Mouse (Mus musculus) cerebellum, postnatal 14 days (tissue): ENCODE measurements around the gene Lrrc56.

ENCODE experiments used
- DNase-seq, 2 experiments: peaks; one replicate each; pipeline ENCODE4 v3.0.0; 2021; ENCODE audit warnings: mixed read lengths in 2 of 2

Lrrc56 gene

DNA sequence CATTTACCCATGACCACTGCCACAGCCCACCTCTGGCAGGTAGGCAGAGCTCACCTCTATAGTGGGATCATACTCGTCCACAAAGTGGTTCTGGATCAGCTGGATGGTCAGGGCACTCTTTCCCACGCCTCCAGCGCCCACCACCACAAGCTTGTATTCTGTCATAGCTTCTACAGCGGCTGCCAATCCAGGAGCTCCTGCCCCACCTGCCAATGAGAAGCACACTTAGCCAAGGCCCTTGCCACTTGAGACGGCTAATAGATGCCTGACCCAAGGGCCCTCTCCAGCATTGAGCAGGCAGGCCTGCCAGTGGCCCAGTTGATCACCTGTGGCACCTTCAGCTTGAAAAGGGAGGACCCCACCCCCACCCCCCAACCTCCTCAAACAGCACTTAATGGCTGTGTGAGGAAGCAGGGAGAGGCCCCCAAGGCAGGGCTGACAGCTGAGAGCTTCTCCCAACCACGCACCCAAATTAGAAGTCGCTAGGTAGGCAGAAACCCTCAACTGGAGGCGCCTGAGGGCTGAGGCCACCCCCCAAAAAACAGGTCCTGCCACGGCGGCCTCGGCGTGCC lies 1.1 kb upstream of the Lrrc56 start:
- DNase-seq, result peak; percentile 22 to 32

DNA sequence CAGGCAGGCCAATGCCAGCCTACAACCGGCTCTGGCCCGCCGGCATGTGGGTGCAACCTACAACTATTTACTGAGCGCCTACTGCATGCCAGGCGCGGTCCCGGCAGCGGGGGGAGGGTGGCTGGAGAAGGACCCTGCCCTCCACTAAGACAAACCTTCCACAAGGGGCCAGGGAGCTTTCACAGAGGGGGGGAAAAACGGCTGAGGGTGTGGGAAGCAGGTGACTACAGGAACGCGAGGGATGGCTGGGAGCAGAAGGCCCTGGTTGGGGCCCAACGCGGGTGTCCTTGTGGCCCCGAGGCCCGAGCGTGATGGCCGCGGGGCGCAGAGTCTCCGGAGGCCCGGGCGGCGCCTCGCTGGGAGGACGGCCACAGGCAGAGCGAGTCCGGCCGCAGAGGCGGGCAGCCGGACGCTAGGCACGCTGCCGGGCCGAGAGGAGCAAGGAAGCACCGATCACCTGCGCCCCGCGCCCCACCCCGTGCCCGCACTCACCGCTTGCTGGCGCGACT lies 555 bp upstream of the Lrrc56 start:
- peak in 1 of 2 experiments; percentile 64 for DNase-seq

DNA sequence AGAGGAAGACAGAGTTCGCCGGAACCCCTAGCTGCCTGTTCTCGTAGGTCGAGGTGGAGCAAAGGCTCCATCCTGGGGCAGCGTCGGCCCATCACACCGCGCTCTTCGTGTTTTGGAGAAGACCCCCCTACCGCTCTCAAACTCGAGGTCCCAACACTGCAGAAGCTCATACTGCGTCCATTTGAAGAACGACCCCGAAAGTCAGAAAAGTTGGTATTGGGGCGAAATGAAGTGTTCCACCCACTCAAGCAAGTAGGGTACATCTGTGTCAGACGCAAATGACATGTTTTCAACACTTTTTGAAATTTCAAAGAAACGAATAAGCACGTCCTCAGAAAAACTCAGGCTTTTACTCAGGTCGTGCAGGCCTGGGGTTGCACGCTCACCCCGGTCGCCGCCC lies 452 bp downstream of the Lrrc56 start:
- no peak for DNase-seq

DNA sequence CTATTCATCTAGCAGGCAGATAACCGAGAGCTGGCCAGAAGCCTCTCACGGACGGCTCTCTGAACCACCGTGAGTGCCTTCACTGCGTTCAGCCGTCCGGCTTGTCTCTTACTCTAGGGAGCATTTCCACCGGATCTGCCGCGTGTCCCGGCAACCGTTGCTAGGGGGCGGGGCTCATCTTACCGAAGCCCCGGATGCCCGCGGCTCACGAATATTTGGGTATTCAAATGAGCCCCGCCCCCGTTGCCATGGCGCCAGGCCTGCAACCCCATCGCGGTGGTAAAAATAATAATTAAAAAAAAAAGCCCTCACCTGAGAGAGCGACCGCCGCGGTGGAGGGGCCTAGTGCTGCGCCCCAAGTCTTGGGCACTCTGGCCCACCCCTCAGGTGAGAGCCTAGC lies 873 bp downstream of the Lrrc56 start:
- peak; percentile 85 to 93 for DNase-seq

DNA sequence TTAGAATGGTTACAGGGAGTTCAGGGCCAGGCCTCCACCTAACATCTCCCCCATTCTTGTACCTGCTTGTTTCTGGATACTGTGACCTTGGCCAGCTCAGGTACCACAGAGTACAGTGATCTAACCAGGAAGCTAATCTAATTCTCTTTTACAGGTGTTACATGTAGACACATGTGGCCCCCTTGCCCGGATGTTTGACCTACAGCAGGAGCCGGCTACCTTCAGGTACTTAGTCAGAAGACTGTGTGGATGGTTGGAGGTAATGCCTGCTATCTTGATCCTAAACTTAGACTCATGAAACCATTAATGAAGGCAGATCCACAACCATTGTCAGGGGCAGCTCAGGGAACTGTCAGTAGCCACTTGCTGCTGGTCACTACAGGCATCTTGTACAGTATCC lies 1.8 kb downstream of the Lrrc56 start:
- no peak for DNase-seq

DNA sequence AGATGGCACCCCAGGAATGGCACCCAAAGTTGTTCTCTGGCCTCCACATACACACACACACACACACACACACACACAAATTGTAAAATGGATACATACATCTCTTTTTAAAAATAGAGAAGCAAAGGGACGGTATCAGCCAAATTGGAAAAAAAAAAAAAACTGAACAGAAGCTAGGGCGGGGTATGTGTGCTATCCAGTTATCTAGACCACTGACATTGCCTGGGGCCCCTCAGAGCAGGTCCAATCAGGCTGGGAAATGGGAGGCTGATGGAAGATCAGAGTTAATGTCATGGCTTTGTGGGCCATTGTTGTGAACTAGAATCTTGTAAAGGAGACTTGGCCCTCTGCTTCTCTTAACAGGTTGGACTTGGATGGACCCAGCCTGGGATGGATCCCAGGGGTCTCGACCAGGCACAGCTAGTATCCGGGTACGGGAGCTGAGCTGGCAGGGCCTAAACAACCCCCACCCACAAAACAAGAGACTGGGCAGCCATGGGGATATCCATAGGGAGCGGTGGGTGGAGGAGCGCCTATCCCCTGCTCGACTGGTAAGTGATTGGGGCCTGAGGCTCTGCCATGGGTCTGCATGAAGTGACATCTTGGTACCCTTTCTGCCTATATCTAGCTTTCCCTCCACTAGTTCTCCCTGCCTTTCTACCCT lies 2.8 kb downstream of the Lrrc56 start:
- no peak for DNase-seq

DNA sequence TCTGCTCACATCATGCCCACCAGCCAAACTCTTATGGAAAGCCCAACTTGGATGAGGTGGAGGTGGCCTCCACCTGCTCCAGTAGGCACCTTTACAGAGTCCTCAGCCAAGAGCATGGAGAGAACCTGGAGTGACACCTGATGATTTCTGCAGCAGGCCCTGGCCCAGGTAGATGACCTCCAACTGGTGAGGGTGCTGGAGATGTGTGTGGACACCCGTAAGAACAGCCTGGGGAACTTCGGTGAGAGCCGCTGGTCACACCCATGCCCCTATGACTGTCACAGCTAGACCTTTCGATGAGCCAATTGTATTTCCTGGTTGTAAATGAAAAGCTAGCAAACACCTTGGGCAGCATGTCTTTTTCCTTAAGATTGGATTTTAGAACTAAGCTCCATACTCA lies 4.2 kb downstream of the Lrrc56 start:
- DNase-seq, result no peak

DNA sequence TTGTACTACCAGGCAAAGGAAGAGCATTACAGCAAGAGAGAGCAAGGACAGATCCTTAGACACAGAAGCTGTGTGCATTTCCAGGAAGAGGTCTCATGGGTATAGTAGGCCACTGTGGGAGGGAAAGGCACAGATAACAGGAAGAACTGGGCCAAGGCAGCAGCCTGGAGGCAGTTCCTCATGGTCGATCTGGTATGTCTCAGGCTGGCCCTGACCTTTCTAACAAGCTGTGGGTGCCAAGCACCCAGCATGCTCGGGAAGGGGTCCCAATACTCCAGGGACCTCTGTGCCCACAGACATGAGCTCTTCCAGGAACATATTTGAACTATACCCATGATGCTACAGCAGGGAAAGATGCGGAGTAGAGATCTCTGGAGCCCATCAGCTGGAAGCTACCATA lies 10.6 kb downstream of the Lrrc56 start:
- DNase-seq, result no peak

DNA sequence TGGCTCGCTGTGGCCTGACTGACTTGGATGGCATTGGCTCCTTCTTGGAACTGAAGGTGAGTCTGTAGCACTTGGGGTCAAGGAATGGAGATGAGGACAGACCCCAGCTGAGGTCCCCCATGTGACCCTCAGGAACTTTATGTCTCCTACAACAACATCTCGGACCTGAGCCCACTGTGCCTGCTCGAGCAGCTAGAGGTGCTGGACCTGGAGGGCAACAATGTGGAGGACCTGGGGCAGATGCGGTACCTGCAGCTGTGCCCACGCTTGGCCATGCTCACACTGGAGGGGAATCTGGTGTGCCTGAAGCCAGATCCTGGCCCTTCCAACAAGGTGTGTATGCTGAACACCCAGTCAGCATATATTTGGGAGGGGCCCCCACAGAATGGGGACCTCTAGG lies 11.5 kb downstream of the Lrrc56 start:
- DNase-seq, result no peak

DNA sequence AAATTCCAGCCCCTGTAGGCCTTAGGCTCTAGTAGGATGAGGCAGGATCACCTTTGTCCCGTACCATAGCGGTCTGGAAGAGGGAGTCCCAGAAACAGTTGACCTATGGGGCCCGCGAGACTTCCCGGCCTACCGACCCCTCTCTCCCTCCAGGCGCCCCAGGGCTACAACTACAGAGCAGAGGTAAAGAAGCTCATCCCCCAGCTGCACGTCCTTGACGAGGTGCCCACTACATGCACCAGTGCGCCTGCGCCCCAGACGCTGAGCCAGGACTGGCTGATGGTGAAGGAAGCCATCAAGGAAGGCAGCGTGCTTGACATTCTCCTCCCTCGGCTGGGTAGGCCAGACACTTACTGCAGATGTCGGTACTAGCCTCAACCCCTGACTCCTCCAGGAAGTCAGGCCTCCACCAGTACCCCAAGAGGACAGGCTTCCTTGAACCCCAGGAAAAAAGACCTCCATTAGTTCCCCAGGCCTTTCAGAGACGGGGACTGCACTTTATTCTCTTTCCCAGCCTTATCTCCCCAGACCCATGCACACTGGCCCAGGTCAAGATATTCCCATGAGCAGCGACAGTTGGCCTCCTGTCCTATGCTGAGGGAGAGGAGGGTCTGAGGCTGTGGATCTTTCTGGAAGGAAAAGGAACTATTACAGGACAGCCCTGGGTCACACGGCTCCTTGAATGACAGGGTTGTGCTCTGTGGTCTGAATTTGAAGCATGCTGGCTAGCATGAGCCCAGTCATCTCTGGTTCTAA lies 12.4 kb downstream of the Lrrc56 start:
- DNase-seq, result no peak

DNA sequence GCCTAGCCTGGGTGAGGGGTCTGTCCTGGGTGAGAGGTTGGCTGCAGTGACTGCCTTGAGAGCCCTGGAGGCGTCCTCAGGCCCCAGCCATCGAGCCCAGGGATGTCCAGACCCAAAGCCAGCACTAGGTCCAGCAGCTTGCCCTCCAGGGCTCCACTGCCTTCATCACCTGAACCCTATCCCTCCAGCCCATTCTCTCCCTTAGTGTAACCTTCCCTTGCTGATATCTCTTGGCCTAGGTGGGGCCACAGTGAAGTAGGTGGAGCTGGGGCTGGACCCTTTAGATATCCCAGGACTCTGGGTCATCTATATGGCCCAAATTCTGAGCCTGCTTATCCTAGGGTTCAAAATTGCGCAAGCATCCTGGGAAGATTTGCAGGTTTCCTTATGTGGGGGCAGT lies 15.6 kb downstream of the Lrrc56 start:
- no peak for DNase-seq

DNA sequence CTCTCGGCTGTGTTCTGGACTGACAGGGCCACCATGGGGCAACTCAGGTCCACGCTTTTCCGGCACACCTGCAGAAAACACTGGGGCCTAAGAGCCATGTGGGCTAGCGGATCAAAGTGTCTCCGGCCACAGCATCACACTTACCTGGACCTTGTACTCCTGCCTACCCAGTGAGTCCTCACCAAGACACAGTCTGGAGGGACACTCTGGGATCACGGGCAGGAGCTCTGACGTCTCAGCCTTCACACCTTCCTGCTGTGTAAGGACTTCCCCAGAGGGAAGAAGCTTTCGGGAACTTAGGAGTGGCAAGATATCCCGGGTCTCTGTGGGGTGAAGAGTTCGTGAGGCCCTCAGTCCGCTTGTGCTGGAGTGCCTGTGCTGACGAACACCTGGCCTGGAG lies 16.2 kb downstream of the Lrrc56 start:
- no peak for DNase-seq

DNA sequence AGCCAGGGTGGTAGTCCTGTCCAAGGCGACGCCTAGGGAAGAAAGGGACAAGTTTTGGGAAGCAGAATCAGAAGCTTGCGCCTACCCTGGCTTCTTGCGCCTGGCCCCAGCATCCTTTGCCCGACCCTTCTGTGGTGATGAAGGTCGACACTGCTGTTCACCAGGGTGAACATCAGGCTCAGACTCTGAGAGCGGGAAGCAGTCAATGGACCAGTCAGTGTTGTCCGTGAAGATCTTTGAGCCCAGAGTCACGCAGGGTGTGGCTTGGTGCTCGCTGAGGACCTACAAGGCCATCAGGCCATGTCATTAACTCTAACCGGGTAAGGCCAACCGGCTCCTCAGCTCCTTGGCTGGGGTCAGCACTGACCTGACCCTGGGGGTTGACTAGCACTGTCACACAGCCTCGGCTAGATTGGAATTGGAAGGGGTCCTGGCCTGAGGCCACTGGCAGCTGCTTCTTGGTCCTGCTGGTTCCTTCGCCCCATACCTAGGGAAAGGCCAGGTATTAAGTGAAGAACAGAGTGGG lies 16.7 kb downstream of the Lrrc56 start:
- DNase-seq, result no peak

DNA sequence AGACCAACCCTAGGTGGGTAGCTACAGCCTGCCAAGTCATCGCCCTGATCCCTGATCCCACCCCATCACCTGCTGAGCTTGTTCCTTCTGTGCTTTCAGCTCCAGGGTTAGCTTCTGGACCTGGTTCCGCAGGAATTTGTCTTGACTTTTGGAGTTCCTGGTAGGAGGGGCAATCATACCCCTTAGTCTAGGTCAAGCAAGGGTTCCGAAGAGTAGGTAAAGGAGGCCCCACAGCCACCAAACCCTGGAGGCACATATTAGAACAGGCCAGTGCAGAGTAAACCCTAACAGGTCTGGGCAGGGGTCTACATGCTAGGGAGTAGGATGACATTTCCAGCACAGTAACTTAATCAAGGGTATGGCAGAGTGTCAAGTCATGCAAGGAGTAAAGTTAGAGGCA lies 19.2 kb downstream of the Lrrc56 start:
- no peak for DNase-seq

DNA sequence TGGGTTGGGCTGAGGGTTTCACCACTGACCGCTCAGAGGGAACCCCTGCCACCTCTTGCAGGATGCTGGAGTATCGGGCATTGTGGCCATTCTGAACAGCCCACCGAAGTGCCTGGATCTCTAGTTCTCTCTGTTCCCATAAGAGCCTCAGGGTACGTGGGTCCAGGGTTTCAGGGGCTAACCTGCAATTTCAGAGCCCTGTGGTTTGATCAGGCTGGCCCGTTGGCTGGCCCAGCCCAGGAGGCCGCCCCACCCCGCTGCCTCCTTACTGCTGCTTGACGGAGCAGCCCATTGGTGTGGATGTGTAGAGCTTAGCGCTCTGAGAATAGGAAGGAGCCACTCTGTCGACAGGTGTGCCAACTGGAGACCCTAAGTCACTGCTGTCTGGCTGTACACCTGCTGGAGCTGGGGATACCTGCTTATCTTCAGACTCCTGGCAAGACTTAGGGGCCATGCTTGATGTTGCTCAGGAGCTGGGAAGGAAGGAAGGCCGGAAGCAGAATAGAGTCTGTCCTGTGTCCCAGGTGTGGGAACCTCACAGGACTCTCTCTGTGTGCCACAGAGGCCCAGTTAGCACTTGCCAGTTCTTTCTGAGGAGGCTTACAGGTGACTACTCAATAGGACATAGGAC lies 19.8 kb downstream of the Lrrc56 start, which contains the start of gene Lmntd2:
Lmntd2 (minus strand) TSS at position 476 of the 631 bp plus-strand sequence.
- no peak for DNase-seq

DNA sequence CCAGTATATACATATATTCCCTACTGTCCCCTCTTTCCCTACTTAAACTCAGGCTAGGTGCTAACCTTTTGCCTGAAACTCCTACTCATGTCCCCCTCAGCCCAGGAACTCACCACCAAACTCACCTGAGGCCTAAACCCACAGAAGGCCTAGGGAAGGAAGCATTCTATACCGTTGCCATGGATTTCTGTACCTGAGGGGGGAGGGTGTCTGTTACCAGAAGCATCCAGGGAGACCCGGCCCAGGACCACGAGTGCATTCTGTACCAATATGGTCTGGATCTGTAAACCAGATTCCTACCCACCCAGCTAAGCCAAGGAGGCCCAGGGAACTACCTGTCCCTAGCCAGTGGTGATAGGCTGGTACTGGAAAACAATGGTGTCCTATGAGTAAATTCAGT lies 20.4 kb downstream of the Lrrc56 start:
- DNase-seq, result no peak

DNA sequence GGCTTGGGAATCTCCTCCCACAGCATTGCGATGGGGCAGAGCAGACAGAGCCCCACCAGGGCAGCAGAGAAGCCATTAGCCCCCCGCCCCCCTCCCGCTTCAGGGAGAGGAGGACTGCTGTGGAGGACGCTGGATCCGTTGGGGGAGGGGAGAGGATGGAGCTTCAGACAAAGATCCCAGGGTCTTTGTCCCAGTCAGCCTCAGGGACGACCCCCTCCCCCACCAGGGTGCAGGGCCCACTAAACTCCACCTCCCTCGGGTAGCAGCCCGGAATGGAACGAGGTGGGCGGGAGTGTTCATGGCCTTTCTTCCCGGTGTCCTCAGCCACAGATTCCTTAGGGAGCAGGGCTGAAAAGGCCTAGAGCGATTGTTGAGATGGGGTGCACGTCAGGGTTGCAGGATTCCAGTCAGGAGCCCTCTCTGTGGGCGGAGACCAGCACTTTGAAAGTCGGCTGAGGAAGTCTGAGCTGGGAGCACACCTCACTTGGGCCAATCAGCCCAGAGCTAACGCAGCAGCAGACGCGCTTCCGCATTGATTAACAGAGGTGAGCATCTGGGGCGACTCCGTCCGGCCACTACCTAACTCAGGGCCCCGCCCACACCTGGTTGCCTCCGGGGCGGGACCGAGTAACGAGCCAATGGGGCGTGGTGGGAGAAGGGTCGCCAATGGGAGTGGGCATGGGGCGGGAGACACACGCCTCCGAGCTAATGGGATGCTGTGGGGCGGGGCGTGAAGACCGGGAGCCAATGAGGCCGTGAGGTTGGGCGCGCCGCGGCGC lies 21.3 kb downstream of the Lrrc56 start, which contains the start of gene Rassf7:
Rassf7 (plus strand) TSS at position 760 of the 779 bp plus-strand sequence.
- peak; percentile 92 to 94 for DNase-seq

DNA sequence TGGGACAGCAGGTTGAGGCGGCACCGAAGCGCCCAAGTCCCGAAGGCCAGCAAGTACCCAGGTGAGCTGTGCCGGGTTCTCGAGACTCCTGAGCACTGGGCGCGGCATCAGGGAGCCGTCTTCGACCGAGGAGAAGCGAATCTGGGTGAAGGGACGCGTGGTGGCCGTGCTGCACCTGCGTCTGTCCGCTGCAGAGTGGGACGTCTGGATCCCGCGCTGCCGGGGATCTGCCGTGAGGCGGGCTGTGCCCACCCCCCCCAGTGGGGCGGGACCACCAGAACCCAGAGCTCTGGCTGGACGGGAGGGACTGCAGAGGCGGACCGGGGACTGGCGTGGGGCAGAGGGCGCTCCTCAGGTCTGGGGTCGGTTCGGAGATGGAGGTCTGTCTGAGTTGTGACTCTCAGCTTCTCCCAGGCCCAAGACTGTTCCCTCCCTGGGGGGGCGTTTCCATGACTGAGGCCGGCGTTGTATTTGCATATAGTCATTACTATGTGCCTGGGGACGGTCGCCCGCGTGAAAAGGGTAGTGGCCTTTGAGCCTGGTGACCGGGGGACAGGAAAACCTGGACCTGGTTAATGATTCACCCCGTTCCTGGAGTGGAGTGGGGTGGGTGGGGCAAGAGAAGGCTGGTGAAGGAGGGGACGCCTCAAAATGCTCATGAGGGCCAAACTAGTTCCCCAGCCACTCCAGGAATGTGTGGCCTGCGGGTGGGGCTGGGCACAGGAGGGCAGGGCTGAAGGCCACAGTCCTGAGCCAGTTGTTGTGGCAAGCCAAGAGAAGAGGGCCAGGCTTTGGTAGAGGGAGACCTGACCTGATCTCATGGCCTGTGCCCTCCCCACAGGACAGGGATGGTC lies 22.1 kb downstream of the Lrrc56 start:
- DNase-seq, result peak; percentile 40 to 45

DNA sequence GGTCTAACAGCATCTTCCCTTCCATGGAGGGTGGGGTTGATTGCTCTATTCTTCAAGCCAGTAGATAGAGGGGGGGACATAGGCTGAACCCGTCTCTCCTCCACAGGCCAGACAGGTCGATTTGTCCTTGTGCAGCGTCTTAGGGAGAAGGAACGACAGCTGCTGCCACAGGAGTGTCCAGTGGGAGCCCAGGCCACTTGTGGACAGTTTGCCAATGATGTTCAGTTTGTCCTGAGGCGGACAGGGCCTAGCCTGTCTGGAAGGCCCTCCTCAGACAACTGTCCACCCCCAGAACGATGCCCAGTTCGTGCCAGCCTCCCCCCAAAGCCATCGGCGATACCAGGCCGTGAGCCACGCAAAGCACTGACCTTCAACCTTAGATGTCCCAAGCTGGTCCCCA lies 22.9 kb downstream of the Lrrc56 start:
- no peak for DNase-seq

DNA sequence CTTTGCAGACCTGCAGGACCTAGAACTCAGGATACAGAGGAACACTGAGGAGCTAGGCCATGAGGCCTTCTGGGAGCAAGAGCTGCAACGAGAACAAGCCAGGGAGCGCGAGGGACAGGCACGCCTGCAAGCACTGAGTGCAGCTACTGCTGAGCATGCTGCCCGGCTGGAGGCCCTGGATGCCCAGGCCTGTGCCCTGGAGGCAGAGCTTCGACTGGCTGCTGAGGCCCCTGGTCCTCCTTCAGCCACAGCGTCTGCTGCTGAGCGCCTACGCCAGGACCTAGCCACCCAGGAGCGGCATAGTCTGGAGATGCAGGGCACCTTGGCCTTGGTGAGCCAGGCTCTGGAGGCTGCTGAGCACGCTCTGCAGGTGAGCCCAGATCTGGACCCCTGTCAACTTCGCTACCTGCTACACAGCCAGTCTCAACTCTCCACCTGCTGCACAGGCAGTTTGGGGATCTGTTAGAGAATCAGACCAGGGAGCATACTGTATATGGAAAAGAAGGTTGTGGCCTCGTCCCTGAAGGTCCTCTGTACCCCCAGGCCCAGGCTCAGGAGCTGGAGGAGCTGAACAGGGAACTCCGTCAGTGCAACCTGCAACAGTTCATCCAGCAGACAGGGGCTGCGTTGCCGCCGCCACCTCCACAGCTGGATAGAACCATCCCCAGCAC lies 23.5 kb downstream of the Lrrc56 start:
- DNase-seq, result no peak

DNA sequence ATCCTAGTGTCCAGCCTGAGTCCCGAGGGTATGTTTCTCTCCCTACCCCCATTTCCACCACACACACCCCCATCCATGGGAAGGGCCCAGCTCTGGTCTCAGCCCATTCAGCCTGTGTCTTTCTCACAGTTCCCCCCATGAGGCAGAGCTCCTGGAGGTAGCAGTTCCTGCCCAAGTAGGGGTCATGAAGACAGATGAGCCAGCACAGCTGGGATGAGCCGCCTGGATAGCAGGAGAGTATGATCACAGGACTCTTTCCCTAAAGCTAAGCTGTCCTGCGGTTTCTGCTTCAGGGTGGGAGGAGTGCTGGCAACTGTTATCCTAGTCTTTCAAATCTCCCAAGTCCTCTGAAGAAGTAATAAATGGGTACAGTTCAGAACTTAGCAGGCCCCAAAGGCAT lies 24.2 kb downstream of the Lrrc56 start:
- no peak for DNase-seq
